Mouse (Mus musculus) midbrain, embryonic 14.5 days (tissue): ENCODE measurements around the gene Grrp1. TPM values are rescaled to one million over a fixed set of nuclear protein-coding genes. Genes with fewer than 3 reads are reported as not detected.
A peak's percentile ranks its signal among the peaks of the same experiment; 100 is the strongest.
"Not testable (repeated sequence)": the region's sequence is repeated elsewhere in the genome, so short reads cannot be mapped to it uniquely, and the experiment has no call there.

Source experiments
- ATAC-seq: fragments of 200-750 bp; cut with Nextera tagmentation; 2 replicates; pipeline ENCODE4 v1.8.0; 2017; ENCODE audit warnings: moderate number of reproducible peaks, moderate library complexity; ENCODE audit not compliant: low FRiP score, low TSS enrichment
- DNase-seq: peaks from one replicate; pipeline ENCODE4 v3.0.0-alpha.2; 2015
- H3K27ac ChIP-seq: fragments of 300-500 bp; sonication (generic); replicated peaks from 2 replicates; pipeline ENCODE4 v1.5.1; 2014; ENCODE audit warnings: mild to moderate bottlenecking, low read depth, low read length, moderate library complexity
- H3K27me3 ChIP-seq: fragments of 300-500 bp; sonication (generic); 2 replicates; pipeline ENCODE4 v1.6.1; 2014; ENCODE audit warnings: low read length, control low read depth, mixed read lengths; ENCODE audit not compliant: control insufficient read depth, insufficient read depth
- H3K36me3 ChIP-seq: fragments of 300-500 bp; sonication (generic); 2 replicates; pipeline ENCODE4 v1.6.1; 2014; ENCODE audit warnings: low read length, control low read depth; ENCODE audit not compliant: control insufficient read depth, insufficient read depth
- H3K4me1 ChIP-seq: fragments of 300-500 bp; sonication (generic); 2 replicates; pipeline ENCODE4 v1.6.1; 2014; ENCODE audit warnings: mild to moderate bottlenecking, antibody characterized with exemption, low read length, control low read depth; ENCODE audit not compliant: control insufficient read depth, insufficient read depth
- H3K4me2 ChIP-seq: fragments of 300-500 bp; sonication (generic); 2 replicates; pipeline ENCODE4 v1.6.1; 2014; ENCODE audit warnings: mild to moderate bottlenecking, low read length, moderate library complexity
- H3K4me3 ChIP-seq: fragments of 300-500 bp; sonication (generic); replicated peaks from 2 replicates; pipeline ENCODE4 v1.5.1; 2014; ENCODE audit warnings: low read depth, low read length
- H3K9ac ChIP-seq: fragments of 300-500 bp; sonication (generic); replicated peaks from 2 replicates; pipeline ENCODE4 v1.6.1; 2014; ENCODE audit warnings: mild to moderate bottlenecking, low read length, moderate library complexity
- H3K9me3 ChIP-seq: fragments of 300-500 bp; sonication (generic); 2 replicates; pipeline ENCODE4 v1.6.1; 2016; ENCODE audit warnings: low read length, control low read depth, mixed read lengths; ENCODE audit not compliant: control insufficient read depth
- WGBS: fragments of 180-500 bp; shearing (Covaris S2); extraction: QIAGEN DNeasy Blood & Tissue Kit; methylation state at CpG from one replicate; pipeline ENCODE4 v1.1.7; 2014; 5-methylcytosine and 5-hydroxymethylcytosine counted together
- polyA plus RNA-seq: library from polyadenylated mRNA; unstranded; fragments of >200 nt; fragmentation: Nextera tagmentation; extraction: Ambion mirVana; gene quantifications from 2 replicates; pipeline ENCODE4 v1.2.1, GENCODE M21; 2014

The Grrp1 gene
- polyA plus RNA-seq, 1 experiment from 2014 or later = 11.1 TPM

DNA sequence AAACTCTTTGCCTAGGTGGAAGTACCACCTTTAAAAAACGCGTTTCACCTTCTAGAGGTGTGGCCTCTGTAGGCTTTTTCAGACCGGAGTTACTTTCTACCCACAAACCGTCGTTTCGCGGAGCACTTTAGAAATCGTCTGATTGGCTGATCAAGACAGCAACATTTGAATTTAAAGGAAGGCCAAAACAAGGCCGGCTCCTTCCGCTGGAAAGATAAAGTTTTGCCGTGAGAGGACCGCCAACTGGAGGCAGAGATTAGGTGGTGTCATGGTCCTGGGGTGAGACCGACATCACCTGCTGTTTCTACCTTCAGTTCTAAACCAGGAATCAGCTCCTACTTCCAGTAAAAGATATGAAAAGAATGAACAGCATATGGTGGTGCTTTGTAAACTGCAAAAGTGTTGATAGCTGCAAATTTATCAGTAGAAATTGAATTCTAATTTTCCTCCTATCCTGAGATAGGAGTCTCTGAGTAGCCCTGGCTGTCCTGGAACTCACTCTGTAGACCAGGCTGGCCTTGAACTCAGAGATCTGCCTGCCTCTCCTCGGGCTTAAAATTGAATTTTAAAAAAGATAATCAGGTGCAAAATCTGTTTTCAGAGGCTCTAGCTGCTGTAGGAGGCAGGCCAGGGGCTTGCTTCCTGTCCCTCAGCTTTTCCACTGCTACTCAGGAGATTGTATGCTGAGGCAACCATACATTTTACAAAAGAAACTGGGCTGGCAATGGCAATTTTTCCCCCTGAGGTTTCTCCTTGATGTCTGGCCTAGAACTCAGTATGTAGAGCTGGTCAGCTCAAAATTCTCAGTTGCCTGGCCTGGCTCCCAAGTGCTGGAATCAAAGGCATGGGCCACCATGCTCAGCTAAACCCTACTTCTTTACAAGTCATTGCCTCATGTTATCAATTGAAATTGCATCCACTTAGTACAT is 19.8 kb upstream of the Grrp1 start:
- H3K4me3 ChIP-seq = no peak overlapping the region
- 7% methylated on average over 14 of the region's 14 CpGs for WGBS
- H3K4me1 ChIP-seq = no peaks in the 10 kb centered on the region
- H3K9ac ChIP-seq = no peak overlapping the region
- no peak overlapping the region for H3K27ac ChIP-seq
- H3K36me3 ChIP-seq = peaks cover 24% of the 10 kb centered on the region
- no peaks in the 10 kb centered on the region for H3K27me3 ChIP-seq
- no peak for ATAC-seq
- no peak for DNase-seq
- no peak overlapping the region for H3K4me2 ChIP-seq
- H3K9me3 ChIP-seq = no peaks in the 10 kb centered on the region

DNA sequence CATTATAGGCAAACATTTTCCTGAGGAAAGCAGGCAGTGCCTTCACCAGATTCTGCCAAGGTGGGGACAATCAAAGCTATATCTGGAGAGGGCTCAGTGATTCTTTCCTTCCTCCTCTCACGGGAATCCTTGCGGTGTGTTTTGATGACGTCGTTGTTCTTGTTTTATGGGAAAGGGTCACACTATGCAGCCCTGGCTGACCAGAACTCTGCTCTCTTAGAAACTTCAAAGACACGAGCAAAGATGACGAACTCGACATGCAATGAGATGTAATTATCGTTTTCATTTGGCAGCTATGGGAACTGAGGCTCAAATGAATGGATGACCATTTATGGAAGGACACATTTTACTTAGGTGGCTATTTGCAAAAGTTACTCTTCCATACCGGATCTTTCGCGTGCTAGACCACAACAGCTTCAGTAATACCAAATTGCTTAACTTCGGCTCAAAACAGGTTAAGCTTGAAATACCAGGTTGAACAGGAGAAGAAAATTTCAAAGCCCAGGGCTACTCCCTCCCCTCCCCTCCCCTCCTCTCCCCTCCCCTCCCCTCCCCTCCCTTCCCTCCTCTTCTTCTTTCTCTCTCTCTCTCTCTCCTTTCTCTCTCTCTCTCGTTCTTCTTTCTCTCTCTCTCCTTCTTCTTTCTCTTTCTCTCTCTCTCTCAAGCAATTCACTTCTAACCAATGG is 19.0 kb upstream of the Grrp1 start:
- ATAC-seq (no peak), DNase-seq (no peak)
- no peaks in the 10 kb centered on the region for H3K4me1 ChIP-seq
- no peak overlapping the region for H3K4me3 ChIP-seq
- no peaks in the 10 kb centered on the region for H3K9me3 ChIP-seq
- 34% methylated on average over 13 of the region's 13 CpGs for WGBS
- no peak overlapping the region for H3K27ac ChIP-seq
- H3K36me3 ChIP-seq = peaks cover 18% of the 10 kb centered on the region
- no peaks in the 10 kb centered on the region for H3K27me3 ChIP-seq
- no peak overlapping the region for H3K9ac ChIP-seq
- no peak overlapping the region for H3K4me2 ChIP-seq

DNA sequence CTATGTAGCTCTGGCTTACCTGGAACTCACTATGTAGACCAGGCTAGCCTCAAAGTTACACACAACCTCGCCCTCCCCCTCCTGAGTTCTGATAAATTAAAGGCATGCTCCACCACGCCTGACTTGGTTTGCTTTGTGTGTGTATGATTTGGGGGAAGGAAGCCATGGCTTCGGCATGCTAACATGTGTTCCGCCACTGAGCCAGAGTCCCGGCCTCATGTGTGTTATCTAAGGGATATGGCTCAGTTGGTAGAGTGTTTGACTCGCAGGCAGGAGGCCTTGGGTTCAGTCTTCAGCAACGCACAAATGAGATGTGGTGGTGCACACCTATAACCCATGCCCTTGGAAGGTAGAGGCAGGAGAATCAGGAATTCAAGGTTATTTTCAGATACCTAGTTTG is 18.1 kb upstream of the Grrp1 start:
- H3K9me3 ChIP-seq = no peaks in the 10 kb centered on the region
- H3K27me3 ChIP-seq = no peaks in the 10 kb centered on the region
- H3K27ac ChIP-seq = no peak overlapping the region
- DNase-seq = no peak
- no peak overlapping the region for H3K9ac ChIP-seq
- H3K4me1 ChIP-seq = no peaks in the 10 kb centered on the region
- H3K4me2 ChIP-seq = no peak overlapping the region
- WGBS = 81% methylated on average over 7 of the region's 7 CpGs
- no peak for ATAC-seq
- H3K4me3 ChIP-seq = no peak overlapping the region
- H3K36me3 ChIP-seq = peaks cover 13% of the 10 kb centered on the region

DNA sequence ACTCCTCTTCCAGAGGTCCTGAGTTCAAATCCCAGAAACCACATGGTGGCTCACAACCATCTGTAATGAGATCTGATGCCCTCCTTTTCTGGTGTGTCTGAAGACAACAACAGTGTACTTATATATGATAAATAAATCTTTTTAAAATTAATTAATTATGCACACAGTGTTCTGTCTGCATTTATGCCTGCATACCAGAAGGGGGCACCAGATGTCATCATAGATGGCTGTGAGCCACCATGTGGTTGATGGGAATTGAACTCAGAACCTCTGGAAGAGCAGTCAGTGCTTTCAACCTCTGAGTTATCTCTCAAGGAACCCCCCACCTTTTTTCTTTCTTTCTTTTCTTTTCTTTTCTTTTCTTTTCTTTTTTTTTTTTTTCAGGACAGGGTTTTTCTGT is 15.7 kb upstream of the Grrp1 start:
- H3K27ac ChIP-seq, DNase-seq: not testable (repeated sequence)

DNA sequence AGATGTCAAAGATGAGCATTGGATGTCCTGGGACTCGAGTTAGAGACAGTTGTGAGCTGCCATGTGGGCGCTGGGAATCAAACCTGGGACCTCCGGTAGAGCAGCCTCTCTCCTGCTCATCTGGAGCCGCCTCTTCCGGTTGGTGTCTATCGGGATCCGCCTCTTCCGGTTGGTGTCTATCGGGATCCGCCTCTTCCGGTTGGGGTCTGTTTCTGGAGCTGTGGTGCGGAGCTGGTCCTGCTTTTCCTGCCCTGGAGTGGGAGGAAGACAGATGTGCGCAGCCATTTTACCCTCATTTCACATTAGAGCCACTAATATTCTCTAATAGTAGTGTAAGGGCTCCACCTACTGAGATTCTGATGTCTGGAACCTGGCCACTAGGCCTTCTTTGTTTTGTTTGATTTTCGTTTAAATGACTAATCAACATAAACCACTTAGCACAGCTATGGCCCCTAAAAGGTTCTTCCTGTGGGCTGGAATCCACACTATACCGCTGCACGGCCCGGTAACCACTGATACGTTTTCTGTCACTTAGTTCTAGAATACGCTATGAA is 14.3 kb upstream of the Grrp1 start:
- Histone ChIP-seq H3K27me3 (no peaks in the 10 kb centered on the region), H3K9ac (no peak overlapping the region), H3K4me1 (no peaks in the 10 kb centered on the region), H3K27ac (no peak overlapping the region), H3K36me3 (no peaks in the 10 kb centered on the region), H3K9me3 (no peaks in the 10 kb centered on the region), H3K4me2 (no peak overlapping the region), H3K4me3 (no peak overlapping the region)
- no peak for DNase-seq
- ATAC-seq = no peak
- WGBS = 88% methylated on average over 19 of the region's 19 CpGs

More for the DNA sequence above, 15.7 kb upstream of the Grrp1 start:
- H3K4me3 ChIP-seq, H3K9me3 ChIP-seq, H3K36me3 ChIP-seq, H3K4me1 ChIP-seq, H3K9ac ChIP-seq, H3K27me3 ChIP-seq, H3K4me2 ChIP-seq, ATAC-seq: not testable (repeated sequence)

DNA sequence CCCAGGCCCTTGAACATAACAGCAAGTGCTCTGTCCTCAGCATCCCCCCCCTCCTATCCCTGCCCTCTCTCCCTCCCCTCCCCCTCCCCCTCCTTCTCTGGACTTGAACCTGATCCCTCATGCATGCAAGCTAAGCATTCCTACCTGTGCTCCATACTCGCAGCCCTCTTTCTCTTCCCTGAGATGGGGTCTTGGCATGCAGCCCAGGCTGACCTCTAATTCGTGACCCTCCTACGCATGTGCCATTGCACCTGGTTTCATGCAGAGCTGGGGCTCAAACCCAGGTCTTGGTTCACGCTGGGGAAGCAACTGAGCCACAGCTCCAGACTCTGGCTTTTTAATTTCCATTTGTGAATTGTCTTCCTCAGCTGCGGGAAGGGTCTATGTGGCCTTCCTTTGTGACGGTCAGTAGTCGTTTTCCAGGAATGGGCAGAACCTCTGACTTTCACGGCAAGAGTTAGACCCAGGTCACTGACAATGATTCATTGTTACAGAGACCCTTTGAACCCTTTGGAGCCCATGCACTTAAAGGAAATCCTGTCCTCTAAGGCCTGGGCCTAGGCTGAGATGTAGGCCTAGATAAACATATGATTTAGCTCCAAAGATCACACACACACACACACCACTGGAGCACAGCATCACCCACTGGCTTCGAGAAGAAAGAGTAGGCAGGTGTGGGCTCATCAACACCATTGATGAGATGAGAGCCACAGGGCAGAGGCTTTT is 12.1 kb upstream of the Grrp1 start:
- 75% methylated on average over 9 of the region's 9 CpGs for WGBS
- no peak overlapping the region for H3K4me2 ChIP-seq
- no peak for DNase-seq
- H3K27me3 ChIP-seq = no peaks in the 10 kb centered on the region
- ATAC-seq = no peak
- H3K9me3 ChIP-seq = no peaks in the 10 kb centered on the region
- no peak overlapping the region for H3K27ac ChIP-seq
- H3K4me3 ChIP-seq = no peak overlapping the region
- H3K9ac ChIP-seq = no peak overlapping the region
- H3K4me1 ChIP-seq = no peaks in the 10 kb centered on the region
- H3K36me3 ChIP-seq = no peaks in the 10 kb centered on the region

DNA sequence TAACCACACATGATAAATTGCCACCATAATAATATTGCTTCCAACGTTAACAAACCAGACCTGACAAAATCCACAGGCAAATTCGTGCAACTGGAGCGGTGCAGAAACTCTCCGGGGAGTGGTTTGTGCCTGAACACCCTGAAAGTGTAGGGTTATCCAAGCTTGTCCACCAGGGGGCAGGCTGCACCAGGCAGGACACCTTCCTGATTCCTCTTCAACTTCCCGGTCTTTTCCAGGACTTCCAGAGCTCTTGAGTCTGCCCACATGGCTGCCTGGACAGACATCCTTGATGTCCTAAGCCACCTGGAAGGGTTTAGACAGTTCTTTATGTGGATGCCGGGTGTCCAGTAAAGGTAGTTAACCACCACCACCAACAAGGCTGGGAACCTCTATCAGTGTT is 9.3 kb upstream of the Grrp1 start:
- no peak overlapping the region for H3K4me3 ChIP-seq
- peak; percentile 46 for DNase-seq
- 42% methylated on average over 6 of the region's 6 CpGs for WGBS

DNA sequence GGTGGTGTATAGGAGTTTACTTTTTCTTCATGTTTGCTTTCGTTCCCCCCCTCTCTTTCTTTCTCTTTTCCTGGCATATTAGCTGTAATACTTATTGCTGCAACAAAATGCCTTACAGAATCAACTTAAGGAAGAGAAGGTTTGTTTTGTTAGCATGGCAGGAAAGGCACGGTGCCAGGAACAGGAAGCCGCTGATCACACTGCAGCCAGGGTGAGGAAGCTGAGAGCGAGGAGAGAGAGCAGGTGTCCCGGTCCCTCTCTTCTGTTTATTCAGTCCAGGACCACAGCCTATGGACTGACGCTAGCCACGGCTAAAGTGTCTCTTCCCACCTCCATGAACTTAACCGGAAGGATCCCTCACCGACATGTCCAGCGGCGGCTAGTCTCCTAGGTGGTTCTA is 4.4 kb upstream of the Grrp1 start:
- H3K9me3 ChIP-seq = no peaks in the 10 kb centered on the region
- ATAC-seq (no peak), DNase-seq (no peak)
- no peaks in the 10 kb centered on the region for H3K36me3 ChIP-seq
- H3K9ac ChIP-seq = no peak overlapping the region
- no peak overlapping the region for H3K4me3 ChIP-seq
- H3K4me1 ChIP-seq = peaks cover 18% of the 10 kb centered on the region; the same call in 1 of the 2 replicates
- WGBS = 59% methylated on average over 11 of the region's 11 CpGs
- H3K27me3 ChIP-seq = peaks cover 15% of the 10 kb centered on the region
- no peak overlapping the region for H3K27ac ChIP-seq
- no peak overlapping the region for H3K4me2 ChIP-seq

More for the DNA sequence above, 9.3 kb upstream of the Grrp1 start:
- no peak overlapping the region for H3K27ac ChIP-seq
- H3K27me3 ChIP-seq = no peaks in the 10 kb centered on the region
- no peaks in the 10 kb centered on the region for H3K36me3 ChIP-seq
- H3K4me1 ChIP-seq = no peaks in the 10 kb centered on the region
- H3K4me2 ChIP-seq = no peak overlapping the region
- ATAC-seq = no peak
- H3K9me3 ChIP-seq = no peaks in the 10 kb centered on the region
- H3K9ac ChIP-seq = no peak overlapping the region
